Mouse (Mus musculus): ENCODE results near the gene Btg2. TPM values are rescaled to one million over a fixed set of nuclear protein-coding genes. Genes with fewer than 3 reads are reported as not detected.
A peak's percentile ranks its signal among the peaks of the same experiment; 100 is the strongest.

Btg2 gene
- polyA plus RNA-seq, 1 experiment from 2014 or later = 30.9 TPM

DNA sequence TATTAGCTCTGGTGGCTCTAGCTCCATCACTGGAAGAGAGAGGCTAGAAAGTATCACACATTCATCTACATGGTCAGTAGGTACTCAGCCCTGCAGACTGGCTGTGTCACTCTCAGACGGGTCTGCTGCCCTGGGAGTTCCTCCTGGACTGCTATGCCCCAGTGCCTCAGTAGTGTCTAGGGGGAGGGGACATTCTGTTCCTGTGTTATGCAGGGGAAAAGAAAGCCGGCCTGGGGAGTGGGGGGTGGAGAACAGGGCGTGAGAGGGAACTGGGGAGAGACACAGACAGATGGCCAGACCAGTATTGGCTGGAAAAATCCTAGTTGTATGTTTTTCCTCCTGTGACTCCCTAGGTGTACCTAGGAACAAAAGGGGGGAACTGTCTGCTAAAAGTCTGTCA is 7.1 kb upstream of the Btg2 start:
- Histone ChIP-seq H3K9me3 (no peaks in the 10 kb centered on the region), H3K36me3 (no peaks in the 10 kb centered on the region), H3K4me2 (no peak overlapping the region), H3K27ac (no peak overlapping the region), H3K9ac (no peak overlapping the region), H3K4me1 (peaks cover 44% of the 10 kb centered on the region), H3K4me3 (no peak overlapping the region), H3K27me3 (no peaks in the 10 kb centered on the region)
- 38% methylated on average over 3 of the region's 3 CpGs for WGBS
- ATAC-seq (ENCODE audit: insufficient number of reproducible peaks, low FRiP score, low TSS enrichment, low read depth) = no peak

DNA sequence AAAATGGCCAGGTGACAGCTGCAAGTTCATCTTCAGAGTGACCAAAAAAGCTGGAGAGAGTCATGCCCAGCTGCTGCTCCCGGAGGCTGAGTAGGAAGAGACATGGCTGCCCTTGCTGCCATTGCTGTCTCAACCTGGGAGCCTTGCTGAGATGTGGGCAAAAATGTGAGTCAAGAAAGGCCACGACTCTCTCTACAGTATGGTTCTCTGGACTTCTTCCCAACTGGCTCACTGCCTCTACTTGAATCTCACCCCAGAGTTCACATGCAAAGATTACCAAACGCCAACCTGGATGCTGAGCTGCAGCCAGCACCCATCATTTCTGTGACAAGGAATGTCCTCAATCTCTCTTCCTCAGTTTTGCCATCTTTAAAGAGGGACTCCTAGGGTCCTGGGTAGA is 5.2 kb upstream of the Btg2 start:
- no peak for ATAC-seq (ENCODE audit: insufficient number of reproducible peaks, low FRiP score, low TSS enrichment, low read depth)
- WGBS = 67% methylated on average over 3 of the region's 3 CpGs

DNA sequence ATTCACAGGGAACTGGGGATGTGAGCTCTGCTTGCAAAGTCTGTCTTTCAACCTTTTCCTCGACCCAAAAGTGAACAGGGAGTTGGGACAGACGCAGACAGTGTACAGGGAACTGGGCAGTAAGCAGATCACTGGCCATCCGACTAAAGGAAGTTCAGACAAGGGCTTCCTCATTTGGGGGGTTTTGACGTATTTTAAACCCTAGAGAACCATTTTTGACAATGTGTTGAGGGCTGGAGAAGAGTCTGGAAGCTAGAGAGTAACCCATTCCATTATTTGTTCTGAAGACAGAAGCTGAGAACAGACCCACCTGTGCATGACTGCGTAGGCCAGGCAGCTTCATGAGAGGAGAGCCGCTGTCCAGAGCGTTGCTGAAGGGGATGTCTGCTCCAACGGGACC is 4.8 kb upstream of the Btg2 start:
- no peak overlapping the region for H3K27ac ChIP-seq
- H3K9me3 ChIP-seq = no peaks in the 10 kb centered on the region
- H3K9ac ChIP-seq = no peak overlapping the region
- no peak overlapping the region for H3K4me2 ChIP-seq
- 76% methylated on average over 8 of the region's 8 CpGs for WGBS
- H3K4me3 ChIP-seq = no peak overlapping the region
- H3K36me3 ChIP-seq = no peaks in the 10 kb centered on the region
- H3K4me1 ChIP-seq = peaks cover 52% of the 10 kb centered on the region
- H3K27me3 ChIP-seq = no peaks in the 10 kb centered on the region
- ATAC-seq (ENCODE audit: insufficient number of reproducible peaks, low FRiP score, low TSS enrichment, low read depth) = no peak

More for the DNA sequence above, 5.2 kb upstream of the Btg2 start:
- Histone ChIP-seq H3K27me3 (no peaks in the 10 kb centered on the region), H3K27ac (no peak overlapping the region), H3K4me1 (peaks cover 52% of the 10 kb centered on the region), H3K9ac (no peak overlapping the region), H3K4me3 (no peak overlapping the region), H3K36me3 (no peaks in the 10 kb centered on the region), H3K4me2 (no peak overlapping the region), H3K9me3 (no peaks in the 10 kb centered on the region)

DNA sequence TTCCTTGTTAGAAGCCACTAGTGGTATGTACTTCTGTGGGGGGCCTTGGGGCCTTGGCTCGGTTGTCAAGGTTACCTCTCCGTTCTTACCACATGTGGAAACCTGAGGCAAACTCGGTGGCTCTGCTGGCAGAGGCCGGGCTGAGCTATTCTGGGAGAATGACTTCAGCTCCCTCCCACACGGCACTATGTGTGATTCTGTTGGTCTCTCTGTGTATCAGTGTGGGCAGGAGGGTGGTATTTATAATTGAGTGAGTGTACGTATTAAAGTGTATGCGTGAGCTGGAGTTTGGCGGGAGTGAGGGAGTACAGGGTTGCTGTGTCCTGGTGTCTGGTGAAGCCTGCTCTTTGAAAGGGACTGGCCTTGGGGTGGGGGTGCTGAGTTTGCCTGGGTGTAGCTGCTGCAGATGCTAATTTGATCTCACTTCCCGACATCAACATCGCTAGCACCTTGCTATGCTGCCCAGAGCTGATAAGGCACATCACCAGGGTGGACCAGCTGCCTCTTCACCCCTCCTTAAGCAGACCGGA is 4.1 kb upstream of the Btg2 start:
- no peak overlapping the region for H3K4me3 ChIP-seq
- H3K4me2 ChIP-seq = no peak overlapping the region
- 39% methylated on average over 11 of the region's 11 CpGs for WGBS
- H3K27me3 ChIP-seq = no peaks in the 10 kb centered on the region
- H3K4me1 ChIP-seq = peaks cover 55% of the 10 kb centered on the region
- H3K9ac ChIP-seq = no peak overlapping the region
- no peaks in the 10 kb centered on the region for H3K36me3 ChIP-seq
- H3K9me3 ChIP-seq = no peaks in the 10 kb centered on the region
- no peak for ATAC-seq (ENCODE audit: insufficient number of reproducible peaks, low FRiP score, low TSS enrichment, low read depth)
- no peak overlapping the region; the same call in 1 of the 2 replicates for H3K27ac ChIP-seq

DNA sequence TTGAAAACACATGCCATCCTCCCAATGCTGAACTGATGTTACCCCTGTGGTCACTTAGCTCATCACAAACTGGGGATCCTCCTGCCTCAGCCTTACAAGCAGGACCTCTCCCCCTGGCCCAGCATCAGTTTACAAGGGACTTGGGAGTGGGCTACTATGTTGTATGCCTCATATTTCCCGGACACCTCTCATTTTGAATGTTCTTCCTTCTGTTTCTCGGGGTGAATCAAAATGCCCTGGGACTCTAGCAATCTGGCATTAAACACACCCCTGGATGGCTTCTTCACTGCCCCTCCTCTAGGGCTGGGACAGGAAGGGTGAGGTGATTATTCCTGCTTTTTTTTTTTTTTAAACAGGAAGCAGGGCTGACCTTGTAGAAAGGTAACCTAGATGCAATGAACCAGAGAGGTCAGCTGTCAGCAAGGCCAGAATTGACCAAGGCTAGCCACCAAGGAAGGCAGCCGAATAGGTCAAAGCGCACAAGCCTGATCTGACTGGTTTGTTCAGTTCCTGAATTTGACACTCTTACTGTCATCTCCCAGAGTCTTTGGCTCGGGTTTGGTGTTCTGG is 2.0 kb upstream of the Btg2 start:
- H3K27ac ChIP-seq = no peak overlapping the region
- H3K27me3 ChIP-seq = no peaks in the 10 kb centered on the region
- no peak overlapping the region for H3K9ac ChIP-seq
- H3K4me2 ChIP-seq = no peak overlapping the region
- 77% methylated on average over 5 of the region's 5 CpGs for WGBS
- no peak overlapping the region for H3K4me3 ChIP-seq
- no peak for ATAC-seq (ENCODE audit: insufficient number of reproducible peaks, low FRiP score, low TSS enrichment, low read depth)
- H3K36me3 ChIP-seq = 0 out of 2 replicates have a peak, but pooled peaks cover 3% of the 10 kb centered on the region
- no peaks in the 10 kb centered on the region for H3K9me3 ChIP-seq
- peaks cover 63% of the 10 kb centered on the region for H3K4me1 ChIP-seq

DNA sequence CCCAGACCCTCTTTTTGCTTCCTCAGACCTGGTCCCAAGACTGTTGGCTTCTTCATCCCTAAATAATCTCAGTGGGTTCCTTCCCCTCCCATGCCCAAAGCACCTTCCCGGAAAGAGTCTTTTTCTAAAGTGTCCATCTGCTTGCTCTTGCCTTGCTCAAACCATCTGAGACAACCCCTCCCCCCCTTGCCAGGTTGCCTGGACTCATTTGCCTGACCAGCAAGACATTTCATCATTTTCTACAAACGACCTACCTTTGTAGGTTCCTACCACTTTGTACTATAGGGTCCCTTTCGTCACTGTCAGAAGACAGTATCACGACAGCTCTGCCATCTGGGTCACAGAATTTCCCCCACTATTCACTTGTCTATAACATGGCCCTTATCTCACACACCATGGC is 1.5 kb upstream of the Btg2 start:
- H3K9me3 ChIP-seq = no peaks in the 10 kb centered on the region
- no peaks in the 10 kb centered on the region for H3K27me3 ChIP-seq
- WGBS = 77% methylated on average over 4 of the region's 4 CpGs
- H3K4me2 ChIP-seq = no peak overlapping the region
- 0 out of 2 replicates have a peak, but pooled peaks cover 3% of the 10 kb centered on the region for H3K36me3 ChIP-seq
- ATAC-seq (ENCODE audit: insufficient number of reproducible peaks, low FRiP score, low TSS enrichment, low read depth) = no peak
- H3K4me1 ChIP-seq = peaks cover 63% of the 10 kb centered on the region
- H3K9ac ChIP-seq = no peak overlapping the region
- H3K27ac ChIP-seq = 0 out of 2 replicates have a peak overlapping the region, but pooled peaks have one; percentile 1
- H3K4me3 ChIP-seq = no peak overlapping the region

DNA sequence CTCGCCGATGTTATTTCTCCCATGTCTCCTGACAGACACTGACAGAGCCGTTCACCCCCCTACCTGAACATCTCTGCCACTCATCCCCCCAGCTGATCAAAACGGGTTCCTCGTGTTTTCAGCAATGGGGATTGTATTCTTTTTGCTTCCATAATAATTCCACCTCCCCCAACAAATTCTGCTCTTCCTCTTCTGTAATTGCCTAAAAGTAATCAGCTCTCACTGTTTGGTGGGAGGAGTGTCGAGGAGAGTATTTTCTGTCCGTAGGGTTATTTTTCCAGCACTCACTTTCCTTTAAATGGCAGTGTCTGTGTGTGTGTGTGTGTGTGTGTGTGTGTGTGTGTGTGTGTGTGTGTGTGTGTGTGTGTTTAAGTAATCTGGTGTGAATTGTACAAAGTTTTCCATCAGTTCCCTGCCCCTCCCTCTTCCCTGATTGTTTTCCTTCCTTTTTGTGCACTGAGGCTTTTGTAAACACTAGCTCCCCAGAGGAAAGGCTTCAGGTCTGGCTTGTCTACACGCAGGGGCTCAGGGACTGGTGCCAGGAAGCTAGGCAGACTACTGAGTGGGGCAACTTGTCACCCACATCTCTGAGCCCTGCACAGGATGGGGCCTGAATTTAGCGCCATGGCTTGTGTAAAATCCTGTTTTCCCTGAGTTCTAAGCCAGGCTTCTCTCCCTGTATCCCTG is 700 bp upstream of the Btg2 start:
- Histone ChIP-seq H3K9me3 (no peaks in the 10 kb centered on the region), H3K27ac (peak overlapping the region; percentile 70), H3K27me3 (no peaks in the 10 kb centered on the region), H3K4me2 (peak overlapping the region; percentile 72), H3K4me1 (peaks cover 61% of the 10 kb centered on the region), H3K4me3 (peak overlapping the region; percentile 72), H3K36me3 (peaks cover 8% of the 10 kb centered on the region), H3K9ac (peak overlapping the region; percentile 76)
- 10% methylated on average over 9 of the region's 9 CpGs for WGBS
- ATAC-seq (ENCODE audit: insufficient number of reproducible peaks, low FRiP score, low TSS enrichment, low read depth) = no peak

DNA sequence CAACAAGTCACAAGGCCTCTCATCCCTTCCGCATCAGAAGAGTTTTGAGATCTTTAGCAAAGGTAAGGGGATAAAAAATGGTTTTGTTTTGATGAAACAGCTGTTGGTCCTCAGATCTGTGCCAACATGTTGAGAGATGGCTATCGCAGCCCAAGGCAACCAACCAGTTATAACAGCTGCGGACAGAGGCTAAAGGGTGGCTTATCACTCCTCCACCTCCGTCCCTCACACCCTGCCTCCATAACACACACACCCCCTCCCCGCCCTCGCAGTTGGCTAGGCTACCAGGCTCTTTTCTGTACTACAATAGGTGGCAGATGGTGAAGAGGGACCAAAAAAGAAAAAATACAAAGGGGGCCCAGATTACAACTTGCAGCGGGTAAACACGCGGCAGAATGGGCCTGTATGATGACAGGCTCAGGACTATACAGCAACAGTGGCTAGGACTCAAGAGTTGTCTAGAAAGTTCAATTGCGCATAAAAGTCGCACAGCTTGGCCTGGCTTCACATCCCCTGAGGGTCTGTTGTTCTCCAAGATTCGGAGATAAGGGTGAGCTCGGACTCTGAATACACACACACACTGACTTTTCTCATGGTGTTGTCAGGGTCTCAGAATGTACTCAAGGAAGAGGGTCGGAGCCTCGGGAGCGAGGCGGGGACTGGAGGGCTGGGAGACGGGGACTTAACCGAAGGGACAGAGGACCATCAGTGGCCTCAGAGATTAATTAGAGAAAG is 692 bp downstream of the Btg2 start:
- WGBS = 7% methylated on average over 19 of the region's 19 CpGs
- peak overlapping the region; percentile 61 for H3K27ac ChIP-seq
- peak overlapping the region; percentile 76 for H3K9ac ChIP-seq

DNA sequence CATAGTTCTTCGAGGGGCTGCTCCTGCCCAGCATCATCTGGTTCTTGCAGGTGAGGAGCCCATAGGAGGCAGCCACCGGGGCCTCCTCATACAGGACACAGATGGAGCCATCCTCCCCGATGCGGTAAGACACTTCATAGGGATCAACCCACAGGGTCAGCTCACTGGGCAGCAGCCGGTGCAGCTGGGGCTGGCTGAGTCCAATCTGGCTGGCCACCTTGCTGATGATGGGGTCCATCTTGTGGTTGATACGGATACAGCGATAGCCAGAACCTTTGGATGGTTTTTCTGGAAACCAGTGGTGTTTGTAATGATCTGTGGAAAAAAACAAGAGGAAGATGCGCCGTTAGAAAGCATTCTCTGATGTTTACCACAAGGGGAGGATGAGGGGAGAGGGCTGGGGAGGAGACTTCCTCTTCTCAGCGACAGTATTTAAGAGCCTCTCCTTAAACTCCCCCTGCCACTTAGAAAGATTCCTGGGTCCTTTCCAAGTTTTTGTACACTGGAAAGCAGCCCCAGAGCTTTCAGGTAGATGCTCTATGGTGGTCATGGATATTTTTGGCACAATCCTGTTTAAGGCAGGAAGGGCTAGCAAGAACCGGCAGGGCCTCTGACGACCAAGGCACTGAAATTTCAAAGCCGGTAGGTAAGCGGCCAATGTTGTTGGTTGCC is 1.4 kb downstream of the Btg2 start:
- Histone ChIP-seq H3K27ac (no peak overlapping the region), H3K4me1 (peaks cover 59% of the 10 kb centered on the region), H3K9ac (peak overlapping the region; percentile 76; the same call in 1 of the 2 replicates), H3K27me3 (no peaks in the 10 kb centered on the region), H3K36me3 (peaks cover 9% of the 10 kb centered on the region), H3K9me3 (no peaks in the 10 kb centered on the region), H3K4me3 (peak overlapping the region; percentile 72), H3K4me2 (peak overlapping the region; percentile 72)
- WGBS = 44% methylated on average over 14 of the region's 14 CpGs
- ATAC-seq (ENCODE audit: insufficient number of reproducible peaks, low FRiP score, low TSS enrichment, low read depth) = no peak

More for the DNA sequence above, 692 bp downstream of the Btg2 start:
- no peaks in the 10 kb centered on the region for H3K27me3 ChIP-seq
- peaks cover 62% of the 10 kb centered on the region for H3K4me1 ChIP-seq
- no peaks in the 10 kb centered on the region for H3K9me3 ChIP-seq
- ATAC-seq (ENCODE audit: insufficient number of reproducible peaks, low FRiP score, low TSS enrichment, low read depth) = no peak
- H3K4me2 ChIP-seq = peak overlapping the region; percentile 72
- peaks cover 9% of the 10 kb centered on the region for H3K36me3 ChIP-seq
- peak overlapping the region; percentile 72 for H3K4me3 ChIP-seq

DNA sequence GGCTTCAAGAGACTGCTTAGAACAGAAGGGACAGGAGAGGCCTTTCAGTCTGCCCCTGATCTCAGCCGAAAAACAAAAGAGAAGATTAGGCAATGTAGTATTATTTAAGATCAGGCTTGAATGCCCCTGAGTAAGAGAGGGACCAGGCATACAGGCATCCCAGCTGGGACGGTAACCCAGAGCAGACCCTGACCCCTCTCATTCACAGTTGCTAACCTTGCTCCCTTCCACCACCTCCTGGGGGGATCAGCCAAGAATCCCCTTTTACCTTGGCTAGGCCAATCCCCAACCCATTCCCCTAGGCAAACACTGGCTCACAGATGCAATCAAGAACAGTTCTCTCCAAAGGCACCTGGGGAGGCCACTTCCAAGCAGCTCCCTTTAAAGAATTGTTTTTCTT is 2.1 kb downstream of the Btg2 start:
- H3K27ac ChIP-seq = no peak overlapping the region

DNA sequence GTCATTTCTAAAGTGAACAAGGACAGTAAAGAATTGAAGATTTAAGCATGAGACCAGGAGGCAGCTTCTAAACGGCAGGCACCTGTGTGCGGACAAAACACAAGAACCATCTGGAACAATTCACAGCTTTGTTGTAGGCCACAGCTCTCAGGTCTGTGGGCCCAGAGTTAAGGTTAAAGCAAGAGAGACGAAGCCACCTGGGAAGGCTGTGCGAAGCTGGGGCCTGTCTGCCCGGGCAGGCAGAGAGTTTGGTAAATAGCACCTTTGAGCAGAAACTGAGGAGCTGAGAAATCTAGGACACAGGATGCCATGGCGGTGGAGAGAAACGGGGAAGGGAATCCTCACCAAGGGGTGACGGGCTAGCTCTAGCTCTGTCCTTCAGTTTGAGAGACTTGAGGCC is 3.4 kb downstream of the Btg2 start:
- 79% methylated on average over 8 of the region's 8 CpGs for WGBS
- Histone ChIP-seq H3K4me3 (no peak overlapping the region), H3K9ac (no peak overlapping the region), H3K4me1 (peaks cover 68% of the 10 kb centered on the region), H3K27me3 (no peaks in the 10 kb centered on the region), H3K4me2 (no peak overlapping the region), H3K27ac (peak overlapping the region; percentile 33; the same call in 1 of the 2 replicates), H3K36me3 (peaks cover 9% of the 10 kb centered on the region), H3K9me3 (no peaks in the 10 kb centered on the region)
- no peak for ATAC-seq (ENCODE audit: insufficient number of reproducible peaks, low FRiP score, low TSS enrichment, low read depth)

More for the DNA sequence above, 2.1 kb downstream of the Btg2 start:
- H3K4me3 ChIP-seq = peak overlapping the region; percentile 9; the same call in 1 of the 2 replicates
- no peaks in the 10 kb centered on the region for H3K9me3 ChIP-seq
- H3K36me3 ChIP-seq = peaks cover 9% of the 10 kb centered on the region
- peaks cover 56% of the 10 kb centered on the region for H3K4me1 ChIP-seq
- no peak for ATAC-seq (ENCODE audit: insufficient number of reproducible peaks, low FRiP score, low TSS enrichment, low read depth)
- WGBS = 80% methylated on average over 2 of the region's 2 CpGs
- peak overlapping the region; percentile 72 for H3K4me2 ChIP-seq
- no peak overlapping the region for H3K9ac ChIP-seq
- H3K27me3 ChIP-seq = no peaks in the 10 kb centered on the region
